Mouse (Mus musculus): Measurements from ENCODE around the gene Fam183b. TPM values are rescaled to one million over a fixed set of nuclear protein-coding genes. Genes with fewer than 3 reads are reported as not detected.

The Fam183b gene
- total and polyA plus RNA-seq, 2 experiments from 2014 or later, result 2.6 to 17.3 TPM

DNA sequence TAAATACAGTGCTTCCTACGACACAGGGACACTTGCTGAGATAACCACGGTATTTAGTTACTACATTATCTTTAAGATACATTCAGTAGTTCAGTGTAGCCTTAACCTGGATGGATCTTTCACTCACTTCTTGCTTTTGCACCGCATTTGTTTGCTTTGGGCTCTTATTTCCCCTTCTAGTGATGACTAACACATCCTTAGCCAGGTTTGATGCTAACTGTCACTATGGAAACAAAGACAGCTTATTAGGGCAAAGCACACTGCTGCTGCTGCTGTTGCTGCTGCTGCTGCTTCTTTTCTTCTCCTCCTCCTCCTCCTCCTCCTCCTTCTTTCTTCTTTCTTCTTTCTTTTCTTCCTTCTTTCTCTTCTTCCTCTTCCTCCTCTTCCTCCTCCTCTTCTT, 12.2 kb downstream of the Fam183b start:
- H3K36me3 ChIP-seq (ENCODE audit: insufficient read depth, low read length), result no peaks in the 10 kb centered on the region
- no peak overlapping the region for H3K27ac ChIP-seq (ENCODE audit: low read depth, low read length)
- no peaks in the 10 kb centered on the region for H3K4me1 ChIP-seq (ENCODE audit: insufficient read depth, low read length)
- H3K27me3 ChIP-seq (ENCODE audit: insufficient read depth, low read length), result no peaks in the 10 kb centered on the region
- ATAC-seq (ENCODE audit: low FRiP score), result no peak
- H3K9ac ChIP-seq (replicated peaks; ENCODE audit: low read length, poor library complexity, severe bottlenecking), result no peak overlapping the region
- WGBS, result 15% methylated on average over 3 of the region's 3 CpGs
- no peaks in the 10 kb centered on the region for H3K9me3 ChIP-seq (ENCODE audit: low read length)
- TF ChIP-seq CTCF (IDR thresholded peaks at IDR 0.05), result no peak
- no peak overlapping the region for H3K4me3 ChIP-seq (ENCODE audit: low read depth, low read length)
- 0 out of 2 replicates have a peak overlapping the region, but pooled peaks have one; percentile 6 for H3K4me2 ChIP-seq (ENCODE audit: low read depth, low read length, poor library complexity, severe bottlenecking)
- DNase-seq (ENCODE audit: low spot score), result peak; percentile 31

- no peaks in the 10 kb centered on the region for H3K27me3 ChIP-seq (ENCODE audit: insufficient read depth, low read length)
- no peaks in the 10 kb centered on the region for H3K4me1 ChIP-seq (ENCODE audit: insufficient read depth, low read length)
- ATAC-seq (ENCODE audit: low FRiP score), result no peak
- H3K36me3 ChIP-seq (ENCODE audit: insufficient read depth, low read length), result no peaks in the 10 kb centered on the region
- H3K9me3 ChIP-seq (ENCODE audit: low read length), result no peaks in the 10 kb centered on the region
- H3K4me2 ChIP-seq (ENCODE audit: low read depth, low read length, poor library complexity, severe bottlenecking), result no peak overlapping the region
- no peak for DNase-seq (ENCODE audit: low spot score)
- no peak overlapping the region for H3K4me3 ChIP-seq (ENCODE audit: low read depth, low read length)
- H3K9ac ChIP-seq (replicated peaks; ENCODE audit: low read length, poor library complexity, severe bottlenecking), result no peak overlapping the region
- H3K27ac ChIP-seq (ENCODE audit: low read depth, low read length), result no peak overlapping the region
- WGBS, result 88% methylated on average over 8 of the region's 8 CpGs
- no peak for TF ChIP-seq CTCF (IDR thresholded peaks at IDR 0.05)
These were observed 13.4 kb downstream of the Fam183b start for GRCm38 (mm10) chr11:58788346-58788745.

DNA sequence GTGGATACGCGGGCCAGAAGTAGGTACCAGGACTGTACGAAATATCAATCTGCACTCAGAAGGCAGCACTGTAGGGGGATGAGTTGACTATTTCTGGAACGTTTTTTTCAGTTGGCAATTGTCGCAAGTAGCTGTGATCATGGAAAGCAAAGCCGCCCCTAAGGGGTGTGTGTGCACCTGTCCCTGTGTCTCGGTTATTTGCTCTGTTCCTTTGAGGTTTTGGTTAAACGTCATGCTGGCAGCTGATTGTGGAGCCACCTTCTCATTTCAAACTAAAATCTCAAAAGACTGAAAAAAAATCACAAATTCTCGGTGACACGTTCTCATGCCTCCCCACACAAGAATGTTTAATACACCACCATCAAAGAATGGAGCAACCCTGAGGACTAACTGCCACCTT, 14.1 kb downstream of the Fam183b start:
- 88% methylated on average over 10 of the region's 10 CpGs for WGBS
- Histone ChIP-seq H3K4me1 (ENCODE audit: insufficient read depth, low read length) (no peaks in the 10 kb centered on the region), H3K36me3 (ENCODE audit: insufficient read depth, low read length) (no peaks in the 10 kb centered on the region), H3K4me3 (ENCODE audit: low read depth, low read length) (no peak overlapping the region), H3K4me2 (ENCODE audit: low read depth, low read length, poor library complexity, severe bottlenecking) (no peak overlapping the region), H3K9me3 (ENCODE audit: low read length) (no peaks in the 10 kb centered on the region), H3K9ac (replicated peaks; ENCODE audit: low read length, poor library complexity, severe bottlenecking) (no peak overlapping the region), H3K27ac (ENCODE audit: low read depth, low read length) (no peak overlapping the region), H3K27me3 (ENCODE audit: insufficient read depth, low read length) (no peaks in the 10 kb centered on the region)
- TF ChIP-seq CTCF (IDR thresholded peaks at IDR 0.05), result no peak
- ATAC-seq (ENCODE audit: low FRiP score), result no peak
- no peak for DNase-seq (ENCODE audit: low spot score)

- Histone ChIP-seq H3K36me3 (ENCODE audit: insufficient read depth, low read length) (no peaks in the 10 kb centered on the region), H3K4me1 (ENCODE audit: insufficient read depth, low read length) (no peaks in the 10 kb centered on the region), H3K4me3 (ENCODE audit: low read depth, low read length) (no peak overlapping the region), H3K4me2 (ENCODE audit: low read depth, low read length, poor library complexity, severe bottlenecking) (no peak overlapping the region), H3K27me3 (ENCODE audit: insufficient read depth, low read length) (no peaks in the 10 kb centered on the region), H3K9ac (replicated peaks; ENCODE audit: low read length, poor library complexity, severe bottlenecking) (no peak overlapping the region), H3K9me3 (ENCODE audit: low read length) (no peaks in the 10 kb centered on the region), H3K27ac (ENCODE audit: low read depth, low read length) (no peak overlapping the region)
- ATAC-seq (ENCODE audit: low FRiP score) (no peak), DNase-seq (ENCODE audit: low spot score) (no peak)
- no peak for TF ChIP-seq CTCF (IDR thresholded peaks at IDR 0.05)
- 82% methylated on average over 2 of the region's 2 CpGs for WGBS
These were observed 17.6 kb downstream of the Fam183b start for GRCm38 (mm10) chr11:58784182-58784581.

DNA sequence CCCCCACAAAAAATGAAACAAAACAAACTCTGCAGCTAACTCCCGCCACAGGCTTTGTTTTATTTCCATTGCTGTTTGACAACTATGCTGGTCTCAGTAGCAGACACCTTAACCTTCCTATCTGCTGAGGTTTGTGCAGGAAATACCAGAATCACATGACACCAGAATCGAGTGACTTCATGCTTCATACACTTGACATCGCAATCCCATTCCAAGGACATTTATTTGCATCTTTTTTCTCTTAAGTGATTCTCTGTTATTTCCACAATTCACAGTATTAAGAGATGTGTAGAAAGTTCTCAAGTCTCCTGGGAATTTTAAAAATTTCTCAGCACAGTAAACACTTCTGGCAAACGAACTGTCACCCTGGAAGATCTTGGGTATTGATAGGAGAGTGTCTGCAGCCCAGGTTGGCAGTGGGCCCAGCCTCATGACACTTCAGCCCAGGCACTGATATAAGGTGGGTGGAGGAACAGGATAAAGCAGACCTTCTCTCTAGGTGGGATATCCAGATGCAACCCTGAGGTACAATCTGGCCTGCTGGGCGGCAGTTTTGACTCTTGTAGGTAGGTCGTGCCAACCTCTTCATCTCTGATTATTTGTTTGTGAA, 19.2 kb downstream of the Fam183b start, which contains the start of gene Olfr314:
Gene Olfr314 (plus strand): TSS at position 473 of the 610 bp plus-strand sequence.
- no peak within 1 kb of the TSS for H3K4me2 ChIP-seq (ENCODE audit: low read depth, low read length, poor library complexity, severe bottlenecking)
- DNase-seq (ENCODE audit: low spot score) (no peak), ATAC-seq (ENCODE audit: low FRiP score) (no peak)
- H3K27me3 ChIP-seq (ENCODE audit: insufficient read depth, low read length), result no peaks in the 10 kb centered on the region
- H3K9me3 ChIP-seq (ENCODE audit: low read length), result no peaks in the 10 kb centered on the region
- H3K4me1 ChIP-seq (ENCODE audit: insufficient read depth, low read length), result no peaks in the 10 kb centered on the region
- no peak within 1 kb of the TSS for H3K4me3 ChIP-seq (ENCODE audit: low read depth, low read length)
- no peak within 1 kb of the TSS for H3K27ac ChIP-seq (ENCODE audit: low read depth, low read length)
- H3K9ac ChIP-seq (replicated peaks; ENCODE audit: low read length, poor library complexity, severe bottlenecking), result no peak within 1 kb of the TSS
- no peaks in the 10 kb centered on the region for H3K36me3 ChIP-seq (ENCODE audit: insufficient read depth, low read length)
- 84% methylated on average over 6 of the region's 6 CpGs for WGBS
- no peak for TF ChIP-seq CTCF (IDR thresholded peaks at IDR 0.05)

DNA sequence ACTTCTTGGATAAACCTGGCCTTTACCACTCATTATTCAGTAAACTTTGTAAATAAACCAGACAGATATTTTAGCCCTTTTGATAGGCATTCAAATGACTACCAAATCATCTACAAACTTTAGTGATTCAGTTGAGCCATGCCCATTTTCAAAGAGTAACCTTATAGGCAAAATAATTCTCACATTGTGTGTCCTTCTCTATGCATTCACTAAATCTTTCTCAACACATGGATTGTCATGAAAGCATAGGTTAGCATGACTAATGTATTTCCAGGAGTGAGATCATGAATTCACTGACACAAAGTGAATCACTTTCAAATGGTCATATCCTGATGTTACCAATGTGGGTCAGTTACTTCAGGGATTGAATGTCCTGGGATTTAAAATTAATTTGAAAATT, 28.9 kb downstream of the Fam183b start, which contains the start of gene Olfr315:
Gene Olfr315 (plus strand): TSS at position 301 of the 400 bp plus-strand sequence.
- no peaks in the 10 kb centered on the region for H3K9me3 ChIP-seq (ENCODE audit: low read length)
- H3K27me3 ChIP-seq (ENCODE audit: insufficient read depth, low read length), result no peaks in the 10 kb centered on the region
- no peak within 1 kb of the TSS for H3K9ac ChIP-seq (replicated peaks; ENCODE audit: low read length, poor library complexity, severe bottlenecking)
- DNase-seq (ENCODE audit: low spot score), result no peak
- no peak for TF ChIP-seq CTCF (IDR thresholded peaks at IDR 0.05)
- H3K36me3 ChIP-seq (ENCODE audit: insufficient read depth, low read length), result no peaks in the 10 kb centered on the region
- no peak for ATAC-seq (ENCODE audit: low FRiP score)
- H3K4me2 ChIP-seq (ENCODE audit: low read depth, low read length, poor library complexity, severe bottlenecking), result no peak within 1 kb of the TSS
- no peak within 1 kb of the TSS for H3K27ac ChIP-seq (ENCODE audit: low read depth, low read length)
- no peak within 1 kb of the TSS for H3K4me3 ChIP-seq (ENCODE audit: low read depth, low read length)
- no peaks in the 10 kb centered on the region for H3K4me1 ChIP-seq (ENCODE audit: insufficient read depth, low read length)

Measured in midbrain, postnatal 0 days (tissue).